Mouse (Mus musculus) hindbrain, embryonic 13.5 days (tissue): ENCODE measurements at regions not wholly inside any gene's neighbourhood (a gene's known extent, or its start where the extent isn't known, plus 50 kb on each side); places are given as distances from the start of the nearest gene placed in this dataset.

Experiments used
- ATAC-seq: fragments of 200-750 bp; cut with Nextera tagmentation; 2 replicates; pipeline ENCODE4 v1.8.0; 2017; ENCODE audit warnings: moderate TSS enrichment; ENCODE audit not compliant: low FRiP score
- H3K27ac ChIP-seq: fragments of 300-500 bp; sonication (generic); 2 replicates; pipeline ENCODE4 v1.5.1; 2015; ENCODE audit warnings: inconsistent platforms, mild to moderate bottlenecking, moderate library complexity
- H3K27me3 ChIP-seq: fragments of 300-500 bp; sonication (generic); 2 replicates; pipeline ENCODE4 v1.6.1; 2015; ENCODE audit warnings: mild to moderate bottlenecking, inconsistent platforms
- H3K36me3 ChIP-seq: fragments of 300-500 bp; sonication (generic); 2 replicates; pipeline ENCODE4 v1.6.1; 2015; ENCODE audit warnings: mild to moderate bottlenecking, inconsistent platforms
- H3K4me1 ChIP-seq: fragments of 300-500 bp; sonication (generic); replicated peaks from 2 replicates; pipeline ENCODE4 v1.6.1; 2015; ENCODE audit warnings: inconsistent platforms
- H3K4me2 ChIP-seq: fragments of 300-500 bp; sonication (generic); 2 replicates; pipeline ENCODE4 v1.6.1; 2015; ENCODE audit warnings: inconsistent platforms, mild to moderate bottlenecking, moderate library complexity
- H3K4me3 ChIP-seq: fragments of 300-500 bp; sonication (generic); 2 replicates; pipeline ENCODE4 v1.5.1; 2015; ENCODE audit warnings: mild to moderate bottlenecking, inconsistent platforms
- H3K9ac ChIP-seq: fragments of 300-500 bp; sonication (generic); 2 replicates; pipeline ENCODE4 v1.6.1; 2015; ENCODE audit warnings: mild to moderate bottlenecking, inconsistent platforms
- H3K9me3 ChIP-seq: fragments of 300-500 bp; sonication (generic); 2 replicates; pipeline ENCODE4 v1.6.1; 2016; ENCODE audit warnings: inconsistent platforms
- WGBS: fragments of 180-500 bp; shearing (Covaris S2); methylation state at CpG from one replicate; pipeline ENCODE4 v1.1.7; 2015; 5-methylcytosine and 5-hydroxymethylcytosine counted together

GRCm38 (mm10) chr1:194361316-194361715 lies 256.7 kb upstream of the Plxna2 start:
- H3K9me3 ChIP-seq = no peaks in the 10 kb centered on the region
- no peak for ATAC-seq
- 10% methylated on average over 1 of the region's 1 CpGs for WGBS

GRCm38 (mm10) chr1:194354332-194355120 lies 263.5 kb upstream of the Plxna2 start:
- no peaks in the 10 kb centered on the region for H3K36me3 ChIP-seq
- 43% methylated on average over 1 of the region's 1 CpGs for WGBS
- no peak for ATAC-seq

More at GRCm38 (mm10) chr1:194361316-194361715, 256.7 kb upstream of the Plxna2 start:
- H3K9ac ChIP-seq = no peak overlapping the region
- no peak overlapping the region for H3K4me2 ChIP-seq
- peaks cover 7% of the 10 kb centered on the region; the same call in 1 of the 2 replicates for H3K4me1 ChIP-seq
- no peak overlapping the region for H3K4me3 ChIP-seq
- no peaks in the 10 kb centered on the region for H3K36me3 ChIP-seq
- no peaks in the 10 kb centered on the region for H3K27me3 ChIP-seq
- H3K27ac ChIP-seq = no peak overlapping the region

GRCm38 (mm10) chr1:194345304-194346033 lies 272.5 kb upstream of the Plxna2 start:
- WGBS = 68% methylated on average over 3 of the region's 3 CpGs
- no peak for ATAC-seq
- no peaks in the 10 kb centered on the region for H3K27me3 ChIP-seq
- H3K9me3 ChIP-seq = no peaks in the 10 kb centered on the region
- no peaks in the 10 kb centered on the region for H3K36me3 ChIP-seq
- peaks cover 12% of the 10 kb centered on the region; the same call in 1 of the 2 replicates for H3K4me1 ChIP-seq
- no peak overlapping the region for H3K9ac ChIP-seq
- no peak overlapping the region for H3K4me3 ChIP-seq
- H3K4me2 ChIP-seq = no peak overlapping the region
- no peak overlapping the region for H3K27ac ChIP-seq

More at GRCm38 (mm10) chr1:194354332-194355120, 263.5 kb upstream of the Plxna2 start:
- H3K4me2 ChIP-seq = no peak overlapping the region
- H3K4me3 ChIP-seq = no peak overlapping the region
- H3K9me3 ChIP-seq = no peaks in the 10 kb centered on the region
- H3K27me3 ChIP-seq = no peaks in the 10 kb centered on the region
- no peak overlapping the region for H3K27ac ChIP-seq
- H3K4me1 ChIP-seq = 0 out of 2 replicates have a peak, but pooled peaks cover 6% of the 10 kb centered on the region
- no peak overlapping the region for H3K9ac ChIP-seq

DNA sequence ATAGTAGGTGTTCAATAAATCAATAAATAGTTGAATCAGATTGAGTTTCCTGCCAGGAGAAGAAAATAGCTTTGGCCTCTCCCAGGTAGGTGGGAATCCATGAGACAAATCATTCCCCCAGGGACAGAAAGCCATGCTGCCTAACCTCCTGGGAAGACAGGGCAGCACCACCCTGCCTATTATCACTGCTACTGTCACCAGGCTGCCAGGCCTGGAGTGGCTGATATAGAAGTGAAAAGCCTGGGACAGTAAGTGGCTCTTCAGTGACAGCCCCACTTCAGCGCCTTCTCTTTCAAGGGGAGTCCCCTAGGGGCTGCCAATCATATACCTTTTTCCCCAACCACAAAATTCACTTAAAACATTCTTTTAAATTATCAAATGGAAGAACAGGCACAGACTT lies 275.4 kb upstream of the Plxna2 start:
- 75% methylated on average over 1 of the region's 1 CpGs for WGBS
- H3K27ac ChIP-seq = no peak overlapping the region
- H3K9me3 ChIP-seq = no peaks in the 10 kb centered on the region
- H3K4me2 ChIP-seq = no peak overlapping the region
- H3K4me1 ChIP-seq = peaks cover 12% of the 10 kb centered on the region; the same call in 1 of the 2 replicates
- H3K4me3 ChIP-seq = no peak overlapping the region
- ATAC-seq = no peak
- H3K36me3 ChIP-seq = no peaks in the 10 kb centered on the region
- H3K27me3 ChIP-seq = no peaks in the 10 kb centered on the region
- H3K9ac ChIP-seq = no peak overlapping the region

DNA sequence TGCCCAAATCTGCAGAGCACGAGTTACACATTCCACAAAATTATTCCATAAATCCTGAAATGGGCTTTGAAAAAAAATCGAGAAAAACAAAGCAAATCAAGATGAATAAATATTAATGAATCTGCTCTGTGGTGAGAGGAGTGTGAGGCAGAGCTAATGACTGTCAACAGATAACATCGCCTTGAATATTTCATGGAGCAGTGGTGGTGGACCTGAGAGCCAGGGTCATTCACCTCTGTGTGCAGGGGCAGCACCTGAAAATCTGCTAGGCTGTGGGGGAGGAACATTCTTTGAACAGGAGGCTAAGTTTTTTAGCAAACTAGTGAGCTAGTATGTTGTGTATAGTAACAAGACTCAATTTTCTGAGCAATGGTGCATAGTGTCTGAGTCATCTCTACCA lies 276.3 kb upstream of the Plxna2 start:
- H3K4me3 ChIP-seq = no peak overlapping the region
- 48% methylated on average over 3 of the region's 3 CpGs for WGBS
- H3K9me3 ChIP-seq = no peaks in the 10 kb centered on the region
- H3K27ac ChIP-seq = no peak overlapping the region
- no peaks in the 10 kb centered on the region for H3K36me3 ChIP-seq
- no peak for ATAC-seq
- no peak overlapping the region for H3K9ac ChIP-seq
- H3K27me3 ChIP-seq = no peaks in the 10 kb centered on the region
- H3K4me1 ChIP-seq = peaks cover 12% of the 10 kb centered on the region; the same call in 1 of the 2 replicates
- H3K4me2 ChIP-seq = no peak overlapping the region

GRCm38 (mm10) chr1:194334752-194335719 lies 283.0 kb upstream of the Plxna2 start:
- Histone ChIP-seq H3K27ac (no peak overlapping the region; the same call in 1 of the 2 replicates), H3K9ac (no peak overlapping the region), H3K9me3 (no peaks in the 10 kb centered on the region), H3K36me3 (no peaks in the 10 kb centered on the region), H3K4me3 (no peak overlapping the region), H3K4me2 (no peak overlapping the region), H3K4me1 (0 out of 2 replicates have a peak, but pooled peaks cover 12% of the 10 kb centered on the region), H3K27me3 (no peaks in the 10 kb centered on the region)
- ATAC-seq = no peak
- WGBS = 70% methylated on average over 5 of the region's 5 CpGs

GRCm38 (mm10) chr1:194332639-194333038 lies 285.4 kb upstream of the Plxna2 start:
- Histone ChIP-seq H3K27ac (no peak overlapping the region), H3K4me1 (0 out of 2 replicates have a peak, but pooled peaks cover 12% of the 10 kb centered on the region), H3K4me3 (no peak overlapping the region), H3K36me3 (no peaks in the 10 kb centered on the region), H3K9me3 (no peaks in the 10 kb centered on the region), H3K4me2 (no peak overlapping the region), H3K27me3 (no peaks in the 10 kb centered on the region), H3K9ac (no peak overlapping the region)
- no peak for ATAC-seq

DNA sequence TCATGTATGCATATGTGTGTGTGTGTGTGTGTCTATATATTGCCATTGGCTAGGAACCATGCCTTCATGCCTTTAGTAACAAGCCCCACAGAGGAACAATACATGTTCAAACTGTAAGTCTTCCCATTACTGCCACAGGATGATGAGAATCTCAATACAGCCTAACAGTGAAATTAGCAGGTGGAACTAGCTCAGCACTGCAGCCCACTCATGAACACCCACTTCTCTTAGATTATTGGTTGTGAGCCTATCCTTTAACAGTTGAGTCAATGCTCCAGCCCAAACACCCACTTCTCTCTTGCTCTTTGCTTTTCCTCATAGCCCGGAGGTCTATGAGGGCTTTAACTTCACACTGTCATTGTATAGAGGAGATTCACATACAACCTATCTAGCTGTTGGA lies 287.5 kb upstream of the Plxna2 start:
- H3K9me3 ChIP-seq = no peaks in the 10 kb centered on the region
- ATAC-seq = no peak
- H3K4me1 ChIP-seq = 0 out of 2 replicates have a peak, but pooled peaks cover 9% of the 10 kb centered on the region
- no peak overlapping the region for H3K4me3 ChIP-seq
- no peaks in the 10 kb centered on the region for H3K36me3 ChIP-seq
- no peaks in the 10 kb centered on the region for H3K27me3 ChIP-seq
- no peak overlapping the region for H3K4me2 ChIP-seq
- no peak overlapping the region for H3K27ac ChIP-seq
- 95% methylated on average over 1 of the region's 1 CpGs for WGBS
- H3K9ac ChIP-seq = no peak overlapping the region

DNA sequence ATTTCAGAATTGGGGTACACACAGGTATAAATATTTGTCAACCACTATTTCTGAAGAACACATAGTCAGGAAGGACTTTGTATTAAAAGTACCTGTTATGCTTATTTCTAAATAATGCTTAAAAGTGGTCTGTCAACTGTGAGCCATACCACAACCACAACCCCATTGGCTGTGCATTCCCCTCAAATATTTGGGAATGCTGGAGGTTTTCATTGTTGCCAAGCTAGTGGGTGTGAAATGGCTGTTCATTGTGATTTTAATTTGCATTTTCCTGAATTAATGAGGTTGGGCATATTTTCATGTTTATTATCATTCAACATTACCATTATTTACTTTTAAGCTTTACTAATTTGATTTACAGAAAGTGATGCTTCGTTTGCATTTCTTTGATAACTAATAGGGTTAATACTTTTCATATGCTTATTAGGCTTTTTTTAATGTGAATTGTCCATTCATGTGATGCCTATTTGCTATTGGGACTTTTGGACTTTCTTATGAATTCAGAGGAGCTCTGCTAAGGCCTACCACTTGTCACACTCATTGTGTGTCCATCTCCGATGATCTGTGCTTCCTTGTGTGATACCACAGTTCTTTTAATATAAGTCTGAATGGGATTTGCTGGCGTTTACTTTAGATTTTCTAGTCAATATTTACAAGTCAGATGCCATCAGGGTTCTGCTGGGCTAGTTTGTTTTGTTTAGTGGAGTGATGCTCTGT lies 297.5 kb upstream of the Plxna2 start:
- Histone ChIP-seq H3K27me3 (no peaks in the 10 kb centered on the region), H3K4me2 (no peak overlapping the region), H3K36me3 (no peaks in the 10 kb centered on the region), H3K4me3 (no peak overlapping the region), H3K9ac (no peak overlapping the region), H3K4me1 (no peaks in the 10 kb centered on the region), H3K9me3 (no peaks in the 10 kb centered on the region), H3K27ac (no peak overlapping the region)
- WGBS = 39% methylated on average over 3 of the region's 3 CpGs
- no peak for ATAC-seq

- Histone ChIP-seq H3K9ac (no peak overlapping the region), H3K27me3 (no peaks in the 10 kb centered on the region), H3K27ac (no peak overlapping the region), H3K4me2 (no peak overlapping the region), H3K36me3 (no peaks in the 10 kb centered on the region), H3K4me3 (no peak overlapping the region), H3K9me3 (no peaks in the 10 kb centered on the region), H3K4me1 (0 out of 2 replicates have a peak, but pooled peaks cover 6% of the 10 kb centered on the region)
- no peak for ATAC-seq
Measured at GRCm38 (mm10) chr1:194318351-194318750, 299.7 kb upstream of the Plxna2 start.

GRCm38 (mm10) chr1:194315593-194315992 lies 302.4 kb upstream of the Plxna2 start:
- Histone ChIP-seq H3K4me2 (no peak overlapping the region), H3K27me3 (no peaks in the 10 kb centered on the region), H3K36me3 (no peaks in the 10 kb centered on the region), H3K4me3 (no peak overlapping the region), H3K4me1 (0 out of 2 replicates have a peak, but pooled peaks cover 6% of the 10 kb centered on the region), H3K27ac (no peak overlapping the region), H3K9me3 (no peaks in the 10 kb centered on the region), H3K9ac (no peak overlapping the region)
- ATAC-seq = no peak
- WGBS = 86% methylated on average over 2 of the region's 2 CpGs
